Mouse (Mus musculus) myocyte (in vitro differentiated cells): ENCODE data around the gene Cplx3.

Source experiments
- E2F4 ChIP-seq: IDR thresholded peaks from one replicate; pipeline ENCODE4 v1.6.1; 2011; ENCODE audit warnings: mild to moderate bottlenecking, control low read depth, moderate library complexity; ENCODE audit not compliant: insufficient read depth
- MAX ChIP-seq: IDR thresholded peaks from one replicate; pipeline ENCODE4 v1.6.1; 2011; ENCODE audit warnings: low read depth, mild to moderate bottlenecking, control low read depth
- MYOG ChIP-seq, 3 experiments: IDR thresholded peaks; one replicate each; pipeline ENCODE4 v1.6.1; 2011; ENCODE audit warnings: control low read depth in 2 of 3, low read depth in 2 of 3, mild to moderate bottlenecking in 2 of 3; ENCODE audit not compliant: insufficient read length in 2 of 3, control insufficient read depth in 1 of 3, insufficient read depth in 1 of 3
- POLR2A ChIP-seq: IDR thresholded peaks from one replicate; pipeline ENCODE4 v1.6.1; 2011; ENCODE audit warnings: low read depth, mild to moderate bottlenecking, control low read depth, moderate library complexity; ENCODE audit not compliant: insufficient read length
- TCF12 ChIP-seq: IDR thresholded peaks from one replicate; pipeline ENCODE4 v1.6.1; 2011; ENCODE audit warnings: mild to moderate bottlenecking, control low read depth; ENCODE audit not compliant: poor library complexity, insufficient read depth, severe bottlenecking

GRCm38 (mm10) chr9:57652351-57652750 is 46.3 kb upstream of the Cplx3 start:
- no peak for TF ChIP-seq MAX
- TF ChIP-seq E2F4 = no peak
- TF ChIP-seq POLR2A = no peak
- no peak for TF ChIP-seq MYOG (IDR thresholded peaks at IDR 0.05; ENCODE audit: control insufficient read depth in 1 of 3, insufficient read depth in 1 of 3, insufficient read length in 2 of 3, low read depth in 2 of 3)
- TF ChIP-seq TCF12 = no peak
